Mouse (Mus musculus) cortical plate, adult 2 months (tissue): ENCODE data around the gene Crip2. TPM values are rescaled to one million over a fixed set of nuclear protein-coding genes. Genes with fewer than 3 reads are reported as not detected.

Experiments
- H3K27ac ChIP-seq: fragments of 200-500 bp; 2 replicates; pipeline ENCODE4 v1.5.1; 2012; ENCODE audit warnings: low read length, control low read depth, inconsistent platforms; ENCODE audit not compliant: insufficient read depth
- H3K4me1 ChIP-seq: fragments of 200-500 bp; 2 replicates; pipeline ENCODE4 v1.6.1; 2011; ENCODE audit warnings: low read length; ENCODE audit not compliant: control insufficient read depth, insufficient read depth
- H3K4me3 ChIP-seq: fragments of 200-500 bp; 2 replicates; pipeline ENCODE4 v1.5.1; 2011; ENCODE audit warnings: mild to moderate bottlenecking, low read length, control low read depth; ENCODE audit not compliant: insufficient read depth
- CTCF ChIP-seq: fragments of 200-500 bp; IDR thresholded peaks from 2 replicates; pipeline ENCODE4 v1.5.1; 2011; ENCODE audit warnings: mild to moderate bottlenecking, control low read depth, low read length; ENCODE audit not compliant: insufficient read depth; ENCODE audit errors: extremely low read depth
- POLR2A ChIP-seq: fragments of 200-500 bp; IDR thresholded peaks from 2 replicates; pipeline ENCODE4 v1.6.1; 2011; ENCODE audit warnings: mild to moderate bottlenecking, low read length, control low read depth; ENCODE audit not compliant: insufficient read depth; ENCODE audit errors: extremely low read depth
- polyA plus RNA-seq: library from polyadenylated mRNA; depleted of rRNA; stranded (reverse); fragments of >200 nt; gene quantifications from 2 replicates; pipeline ENCODE4 v1.2.3, GENCODE M21; 2012

Crip2 gene
- polyA plus RNA-seq, 1 experiment, result 281 TPM

GRCm38 (mm10) chr12:113138901-113139864, 853 bp upstream of the Crip2 start:
- no peak for TF ChIP-seq POLR2A
- TF ChIP-seq CTCF, result no peak

GRCm38 (mm10) chr12:113140616-113141411, 778 bp downstream of the Crip2 start:
- TF ChIP-seq CTCF (no peak), POLR2A (no peak)
- H3K4me1 ChIP-seq, result peaks cover 8% of the 10 kb centered on the region
- peak overlapping the region; percentile 63 for H3K27ac ChIP-seq
- peak overlapping the region; percentile 93 for H3K4me3 ChIP-seq

More at GRCm38 (mm10) chr12:113138901-113139864, 853 bp upstream of the Crip2 start:
- Histone ChIP-seq H3K4me1 (peaks cover 8% of the 10 kb centered on the region), H3K27ac (peak overlapping the region; percentile 72), H3K4me3 (peak overlapping the region; percentile 93; the same call in 1 of the 2 replicates)

GRCm38 (mm10) chr12:113141531-113141973, 1.5 kb downstream of the Crip2 start:
- Histone ChIP-seq H3K4me1 (peaks cover 8% of the 10 kb centered on the region), H3K27ac (peak overlapping the region; percentile 63), H3K4me3 (peak overlapping the region; percentile 93)
- TF ChIP-seq POLR2A, result no peak
- no peak for TF ChIP-seq CTCF

- peak overlapping the region; percentile 85 for H3K27ac ChIP-seq
- H3K4me1 ChIP-seq, result peaks cover 10% of the 10 kb centered on the region
- TF ChIP-seq POLR2A (no peak), CTCF (no peak)
- H3K4me3 ChIP-seq, result peak overlapping the region; percentile 93
Measured at GRCm38 (mm10) chr12:113142021-113142975, 2.3 kb downstream of the Crip2 start.

- Histone ChIP-seq H3K27ac (peak overlapping the region; percentile 85), H3K4me1 (peaks cover 10% of the 10 kb centered on the region), H3K4me3 (peak overlapping the region; percentile 93; the same call in 1 of the 2 replicates)
- TF ChIP-seq POLR2A, result no peak
- no peak for TF ChIP-seq CTCF
Measured at GRCm38 (mm10) chr12:113143164-113143563, 3.1 kb downstream of the Crip2 start.

- Histone ChIP-seq H3K4me3 (no peak overlapping the region), H3K4me1 (peaks cover 7% of the 10 kb centered on the region), H3K27ac (no peak overlapping the region)
- TF ChIP-seq CTCF, result peak; percentile 68
- TF ChIP-seq POLR2A, result no peak
Measured at GRCm38 (mm10) chr12:113144001-113144756, 4.1 kb downstream of the Crip2 start.

- Histone ChIP-seq H3K4me1 (peaks cover 1% of the 10 kb centered on the region; the same call in 1 of the 2 replicates), H3K27ac (no peak overlapping the region), H3K4me3 (no peak overlapping the region)
- TF ChIP-seq POLR2A (no peak), CTCF (no peak)
Measured at GRCm38 (mm10) chr12:113144886-113145285, 4.8 kb downstream of the Crip2 start.

- TF ChIP-seq POLR2A (no peak), CTCF (no peak)
- Histone ChIP-seq H3K27ac (no peak overlapping the region), H3K4me3 (no peak overlapping the region), H3K4me1 (peaks cover 1% of the 10 kb centered on the region; the same call in 1 of the 2 replicates)
Measured at GRCm38 (mm10) chr12:113145591-113145990, 5.6 kb downstream of the Crip2 start.
